Mouse (Mus musculus) forebrain, embryonic 12.5 days (tissue): ENCODE data around the gene Emb. TPM values are rescaled to one million over a fixed set of nuclear protein-coding genes. Genes with fewer than 3 reads are reported as not detected.
A peak's percentile ranks its signal among the peaks of the same experiment; 100 is the strongest.
"Not testable (repeated sequence)": the region's sequence is repeated elsewhere in the genome, so short reads cannot be mapped to it uniquely, and the experiment has no call there.

Source experiments
- ATAC-seq: fragments of 200-750 bp; cut with Nextera tagmentation; 2 replicates; pipeline ENCODE4 v1.8.0; 2017; ENCODE audit warnings: moderate TSS enrichment; ENCODE audit not compliant: low FRiP score
- H3K27ac ChIP-seq: fragments of 300-500 bp; sonication (generic); 2 replicates; pipeline ENCODE4 v1.5.1; 2016; ENCODE audit warnings: mild to moderate bottlenecking
- H3K27me3 ChIP-seq: fragments of 300-500 bp; sonication (generic); 2 replicates; pipeline ENCODE4 v1.6.1; 2016; ENCODE audit warnings: mild to moderate bottlenecking
- H3K36me3 ChIP-seq: fragments of 300-500 bp; sonication (generic); replicated peaks from 2 replicates; pipeline ENCODE4 v1.6.1; 2016; ENCODE audit warnings: mild to moderate bottlenecking
- H3K4me1 ChIP-seq: fragments of 300-500 bp; sonication (generic); 2 replicates; pipeline ENCODE4 v1.6.1; 2016
- H3K4me2 ChIP-seq: fragments of 300-500 bp; sonication (generic); 2 replicates; pipeline ENCODE4 v1.6.1; 2016; ENCODE audit warnings: mild to moderate bottlenecking, moderate library complexity
- H3K4me3 ChIP-seq: fragments of 300-500 bp; sonication (generic); replicated peaks from 2 replicates; pipeline ENCODE4 v1.5.1; 2016; ENCODE audit warnings: mild to moderate bottlenecking
- H3K9ac ChIP-seq: fragments of 300-500 bp; sonication (generic); 2 replicates; pipeline ENCODE4 v1.6.1; 2016; ENCODE audit warnings: mild to moderate bottlenecking
- H3K9me3 ChIP-seq: fragments of 300-500 bp; sonication (generic); 2 replicates; pipeline ENCODE4 v1.6.1; 2016
- WGBS: fragments of 180-500 bp; shearing (Covaris S2); methylation state at CpG from one replicate; pipeline ENCODE4 v1.1.7; 2016; 5-methylcytosine and 5-hydroxymethylcytosine counted together
- polyA plus RNA-seq: library from polyadenylated mRNA; unstranded; fragments of >200 nt; fragmentation: Nextera tagmentation; extraction: Ambion mirVana; gene quantifications from 2 replicates; pipeline ENCODE4 v1.2.1, GENCODE M21; 2016

Gene Emb
- polyA plus RNA-seq = 20.5 and 22.5 TPM in 2 replicates

DNA sequence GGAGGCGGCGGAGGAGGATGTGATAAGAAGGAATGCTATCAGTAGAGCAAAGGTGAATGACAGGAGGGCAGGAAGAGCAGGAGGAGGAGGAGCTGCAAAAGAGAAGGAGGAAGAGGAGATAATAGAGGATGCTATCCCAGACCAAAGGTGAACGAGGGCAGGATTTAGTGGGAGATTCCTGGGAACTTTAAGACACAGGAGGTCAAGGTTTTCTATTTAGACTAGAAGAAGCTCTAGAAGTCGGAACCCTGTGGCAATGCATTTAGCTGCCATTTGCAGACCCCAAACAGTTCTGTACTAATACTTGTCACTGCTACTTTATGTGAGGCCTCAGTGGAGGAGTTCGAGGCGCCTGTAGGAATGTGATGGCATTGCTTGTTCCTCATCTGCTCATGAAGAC is at the start of gene Emb:
TSS of gene Emb (plus strand) at position 301 of the 400 bp plus-strand sequence.
- 87% methylated on average over 6 of the region's 6 CpGs for WGBS
- no peak within 1 kb of the TSS for H3K27ac ChIP-seq
- no peak within 1 kb of the TSS for H3K4me3 ChIP-seq
- no peaks in the 10 kb centered on the region for H3K4me1 ChIP-seq
- no peak within 1 kb of the TSS for H3K9ac ChIP-seq
- H3K27me3 ChIP-seq = no peaks in the 10 kb centered on the region
- H3K4me2 ChIP-seq = no peak within 1 kb of the TSS
- H3K36me3 ChIP-seq = no peaks in the 10 kb centered on the region
- H3K9me3 ChIP-seq = no peaks in the 10 kb centered on the region
- no peak for ATAC-seq

DNA sequence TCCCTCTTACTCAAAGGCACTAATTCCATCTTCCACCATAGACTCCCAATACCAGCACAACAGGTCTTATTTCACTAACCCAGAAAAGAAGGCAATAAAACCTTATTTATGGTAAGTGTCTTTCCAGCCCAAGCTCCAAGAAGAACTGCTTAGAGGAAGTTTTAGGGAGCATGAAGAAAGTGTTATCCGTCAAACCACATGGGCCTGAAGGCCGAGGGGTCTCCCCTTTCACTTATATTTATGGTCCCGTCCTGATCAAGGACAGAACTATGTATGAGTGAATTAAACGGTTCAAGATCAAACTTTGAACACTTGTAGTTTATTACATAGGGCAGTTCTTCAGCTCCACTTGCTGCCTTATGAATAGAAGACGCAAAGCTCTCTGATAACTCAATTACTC is 44.4 kb upstream of the Emb start:
- no peaks in the 10 kb centered on the region for H3K4me1 ChIP-seq
- H3K27me3 ChIP-seq = no peaks in the 10 kb centered on the region
- H3K27ac ChIP-seq = no peak overlapping the region
- no peak overlapping the region for H3K4me2 ChIP-seq
- H3K36me3 ChIP-seq = no peaks in the 10 kb centered on the region
- ATAC-seq = no peak
- no peak overlapping the region for H3K4me3 ChIP-seq
- no peak overlapping the region for H3K9ac ChIP-seq
- no peaks in the 10 kb centered on the region for H3K9me3 ChIP-seq
- 91% methylated on average over 5 of the region's 5 CpGs for WGBS

DNA sequence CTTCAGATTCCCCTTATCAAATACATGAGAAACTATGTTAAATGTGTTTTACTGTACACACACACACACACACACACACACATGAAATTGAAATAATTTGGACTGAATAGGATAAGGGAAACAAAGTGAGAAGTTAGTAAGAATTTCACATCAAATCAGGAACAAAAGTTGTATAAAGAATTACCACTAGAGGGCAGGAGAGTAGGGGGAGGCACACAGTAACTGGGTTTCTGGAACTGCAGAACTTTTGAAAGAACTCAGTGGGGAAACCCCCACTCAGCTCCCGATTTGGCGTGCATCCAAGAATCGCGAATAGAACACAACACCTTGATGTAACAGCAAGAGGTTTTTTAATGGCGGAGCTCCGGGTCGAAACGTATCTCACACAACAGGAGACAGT is 43.3 kb upstream of the Emb start:
- no peak overlapping the region for H3K4me2 ChIP-seq
- H3K27me3 ChIP-seq = no peaks in the 10 kb centered on the region
- ATAC-seq = no peak
- no peaks in the 10 kb centered on the region for H3K9me3 ChIP-seq
- no peak overlapping the region for H3K4me3 ChIP-seq
- H3K36me3 ChIP-seq = no peaks in the 10 kb centered on the region
- H3K27ac ChIP-seq = no peak overlapping the region
- H3K4me1 ChIP-seq = no peaks in the 10 kb centered on the region
- H3K9ac ChIP-seq = no peak overlapping the region
- WGBS = 93% methylated on average over 8 of the region's 8 CpGs

DNA sequence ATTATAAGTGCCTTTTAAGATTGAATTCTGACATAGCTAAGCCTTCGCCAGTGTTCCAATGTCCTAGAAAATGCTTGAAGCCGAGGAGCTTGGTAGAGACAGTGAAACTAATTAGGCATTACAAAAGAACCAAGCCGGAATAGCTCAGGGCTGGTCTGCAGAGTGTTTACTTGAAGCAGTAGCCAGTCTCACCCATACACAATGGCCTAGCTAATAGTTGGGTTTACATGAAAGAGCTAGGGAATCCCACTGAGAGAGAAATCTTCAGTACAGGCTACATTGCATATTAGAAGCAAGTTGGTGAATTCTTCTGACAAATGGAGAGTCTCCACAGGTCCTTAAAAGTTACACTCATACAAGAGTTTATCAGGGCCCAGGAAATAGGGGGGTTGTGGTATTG is 27.4 kb upstream of the Emb start:
- not testable (repeated sequence) for H3K36me3 ChIP-seq, H3K4me2 ChIP-seq, H3K9ac ChIP-seq, H3K4me1 ChIP-seq, H3K27ac ChIP-seq, H3K9me3 ChIP-seq, ATAC-seq, H3K4me3 ChIP-seq, H3K27me3 ChIP-seq
- WGBS = 27% methylated on average over 3 of the region's 3 CpGs

DNA sequence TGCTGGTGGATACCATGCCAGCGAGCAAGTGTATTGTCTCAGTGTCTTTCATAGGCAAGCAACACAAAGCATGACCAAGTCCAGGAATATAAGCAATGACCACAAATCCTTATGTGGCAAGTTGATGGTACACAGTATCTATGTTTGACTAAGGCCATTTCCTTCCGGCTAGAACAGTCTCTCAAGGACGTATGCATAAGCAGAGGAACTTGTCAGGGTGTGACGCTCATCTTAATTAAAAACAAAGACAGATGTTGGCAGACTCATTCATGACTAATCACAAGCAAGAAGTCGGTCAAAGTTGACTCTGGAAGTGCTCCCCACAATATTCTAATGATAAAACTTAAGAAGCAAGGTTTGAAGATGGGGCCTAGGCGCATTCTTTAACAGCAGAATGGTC is 25.0 kb upstream of the Emb start:
- Histone ChIP-seq H3K4me1 (no peaks in the 10 kb centered on the region), H3K9me3 (no peaks in the 10 kb centered on the region), H3K4me3 (no peak overlapping the region), H3K27me3 (no peaks in the 10 kb centered on the region), H3K36me3 (no peaks in the 10 kb centered on the region), H3K4me2 (no peak overlapping the region), H3K9ac (no peak overlapping the region), H3K27ac (no peak overlapping the region)
- no peak for ATAC-seq
- 88% methylated on average over 6 of the region's 6 CpGs for WGBS

DNA sequence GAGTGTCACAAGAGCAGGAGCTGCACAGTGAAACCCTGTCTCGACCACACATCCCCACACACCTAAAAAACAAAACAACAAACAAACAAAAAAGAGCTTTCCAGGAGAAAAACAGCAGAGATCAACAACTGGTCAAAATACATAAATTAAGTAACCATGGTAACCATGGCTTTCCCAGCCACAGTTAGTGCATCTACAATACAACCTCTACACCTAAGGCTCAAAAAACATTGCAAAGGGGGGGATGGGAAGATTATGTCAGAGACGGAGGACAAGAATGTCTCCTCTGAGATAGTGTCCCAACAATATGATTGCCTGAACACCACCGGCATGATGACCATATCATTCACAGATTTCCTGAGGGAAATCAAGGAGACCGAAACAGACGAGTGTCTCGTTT is 23.0 kb upstream of the Emb start:
- Histone ChIP-seq H3K4me3 (no peak overlapping the region), H3K27me3 (no peaks in the 10 kb centered on the region), H3K4me1 (no peaks in the 10 kb centered on the region), H3K27ac (no peak overlapping the region), H3K9ac (no peak overlapping the region), H3K9me3 (no peaks in the 10 kb centered on the region), H3K36me3 (no peaks in the 10 kb centered on the region), H3K4me2 (no peak overlapping the region)
- no peak for ATAC-seq
- WGBS = 79% methylated on average over 6 of the region's 6 CpGs

DNA sequence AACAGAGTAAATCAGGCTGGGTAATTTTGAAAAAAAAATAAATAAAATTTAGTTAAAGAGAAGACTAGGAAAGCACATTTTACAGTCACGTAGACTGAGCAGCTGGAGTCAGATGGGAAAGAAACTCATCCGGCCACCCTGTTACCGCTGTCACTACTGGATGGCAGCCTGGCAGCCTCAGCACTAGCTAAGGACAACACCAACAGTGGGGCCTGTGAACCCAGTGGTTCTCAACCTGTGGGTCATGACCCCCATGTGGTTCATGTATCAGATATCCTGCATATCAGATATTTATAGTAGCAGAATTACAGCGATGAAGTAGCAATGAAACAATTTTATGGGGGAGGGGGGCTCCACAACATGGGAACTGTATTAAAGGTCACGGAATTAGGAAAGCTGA is 16.2 kb upstream of the Emb start:
- no peak for ATAC-seq
- H3K4me3 ChIP-seq = no peak overlapping the region

DNA sequence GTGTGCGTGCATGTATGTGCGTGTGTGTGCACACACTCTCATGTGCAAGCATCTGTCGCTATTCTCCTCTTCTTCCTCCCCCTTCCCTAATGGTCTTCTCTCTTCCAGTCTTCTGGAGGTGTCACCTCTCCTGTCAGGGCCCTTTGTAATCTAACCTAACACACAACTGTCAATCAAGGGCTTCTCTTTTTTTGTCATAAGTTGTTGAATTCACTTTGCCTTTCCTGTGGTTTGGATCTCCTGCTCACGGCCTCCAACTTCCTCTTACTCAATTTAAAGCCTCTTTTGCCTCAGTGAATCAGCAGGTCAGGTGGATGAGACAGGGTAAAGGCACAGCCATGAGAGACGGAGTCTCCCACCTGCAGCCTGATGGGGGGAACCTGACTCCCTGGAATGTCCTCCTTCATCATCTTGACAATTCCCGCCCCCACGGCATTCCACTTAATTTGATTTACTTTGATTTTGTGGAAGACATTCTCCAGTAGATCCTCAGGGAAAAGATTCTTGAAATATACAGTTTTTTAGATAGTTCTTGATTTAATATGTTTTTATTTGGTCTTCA is 14.8 kb upstream of the Emb start:
- Histone ChIP-seq H3K4me3 (no peak overlapping the region), H3K36me3 (no peaks in the 10 kb centered on the region), H3K4me1 (no peaks in the 10 kb centered on the region), H3K9me3 (no peaks in the 10 kb centered on the region), H3K27ac (no peak overlapping the region), H3K27me3 (no peaks in the 10 kb centered on the region), H3K9ac (no peak overlapping the region), H3K4me2 (no peak overlapping the region)
- no peak for ATAC-seq
- 82% methylated on average over 7 of the region's 7 CpGs for WGBS

More for the DNA sequence above, 16.2 kb upstream of the Emb start:
- Histone ChIP-seq H3K27me3 (no peaks in the 10 kb centered on the region), H3K36me3 (no peaks in the 10 kb centered on the region), H3K9ac (no peak overlapping the region), H3K4me2 (no peak overlapping the region), H3K27ac (no peak overlapping the region), H3K9me3 (no peaks in the 10 kb centered on the region), H3K4me1 (no peaks in the 10 kb centered on the region)
- WGBS = 91% methylated on average over 5 of the region's 5 CpGs

DNA sequence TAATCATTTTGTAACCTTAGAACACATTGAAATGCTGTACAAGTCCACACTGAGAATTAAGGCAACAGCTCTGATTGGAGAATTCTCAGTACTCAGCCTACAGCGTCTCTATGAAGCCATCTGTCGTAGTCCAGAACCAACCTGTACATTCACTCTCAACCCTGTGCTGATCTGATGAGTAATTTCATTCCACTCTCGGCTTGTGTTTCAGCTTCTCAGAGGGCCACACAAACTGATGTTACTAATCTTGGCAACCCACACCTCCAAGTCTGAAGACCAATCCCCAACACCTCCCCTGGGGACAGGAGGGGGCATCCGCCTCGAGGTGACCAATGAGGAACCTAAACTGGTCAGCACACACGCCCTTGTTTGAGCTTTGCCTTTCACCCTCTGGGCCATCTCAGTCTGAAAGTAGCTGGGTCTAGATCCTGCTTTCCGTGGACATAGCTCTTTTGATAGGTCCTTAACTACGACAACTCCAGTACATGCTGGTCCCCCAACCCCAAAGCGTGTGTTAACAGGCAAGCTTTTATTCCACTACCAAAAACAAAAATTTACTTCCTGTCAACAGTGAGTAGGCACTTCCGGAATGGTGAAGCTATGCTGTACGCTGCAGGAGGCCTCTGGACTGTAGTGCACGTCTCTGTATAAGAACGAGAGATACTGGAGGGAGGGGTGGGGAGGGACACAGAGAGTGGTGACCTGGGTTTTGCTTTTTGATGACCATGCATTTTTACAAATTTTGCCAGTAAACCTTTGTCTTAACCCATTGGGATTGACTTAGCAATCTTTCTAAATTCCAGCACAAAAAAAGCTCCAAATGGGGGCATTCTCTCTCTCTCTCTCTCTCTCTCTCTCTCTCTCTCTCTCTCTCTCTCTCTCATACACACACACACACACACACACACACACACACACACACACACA is 12.5 kb upstream of the Emb start:
- Histone ChIP-seq H3K4me2 (no peak overlapping the region), H3K36me3 (no peaks in the 10 kb centered on the region), H3K9ac (no peak overlapping the region), H3K27me3 (no peaks in the 10 kb centered on the region), H3K27ac (no peak overlapping the region), H3K4me3 (no peak overlapping the region), H3K4me1 (no peaks in the 10 kb centered on the region), H3K9me3 (no peaks in the 10 kb centered on the region)
- WGBS = 90% methylated on average over 13 of the region's 13 CpGs
- ATAC-seq = no peak

DNA sequence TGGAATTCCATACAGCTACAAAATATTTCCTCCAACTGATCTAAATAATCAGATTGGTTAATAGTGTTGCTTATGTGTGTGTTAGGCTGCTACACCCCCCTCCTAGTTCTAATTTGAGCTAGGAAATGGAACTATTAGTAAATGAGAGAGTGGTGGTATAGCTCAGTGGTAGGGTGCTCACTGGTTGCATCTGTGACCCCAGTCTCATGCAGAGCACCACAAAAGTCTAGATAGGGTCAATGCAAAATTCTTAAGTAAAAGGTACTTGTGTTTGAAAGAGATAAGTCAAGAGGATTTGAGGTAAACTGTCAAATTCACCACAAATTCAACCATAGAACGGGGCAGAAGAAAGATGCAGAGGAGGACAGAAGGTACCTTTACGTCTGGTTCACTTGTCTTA is 10.7 kb upstream of the Emb start:
- WGBS = 88% methylated on average over 2 of the region's 2 CpGs
- Histone ChIP-seq H3K9me3 (no peaks in the 10 kb centered on the region), H3K4me3 (no peak overlapping the region), H3K36me3 (no peaks in the 10 kb centered on the region), H3K4me1 (no peaks in the 10 kb centered on the region), H3K9ac (no peak overlapping the region), H3K27ac (no peak overlapping the region), H3K4me2 (no peak overlapping the region), H3K27me3 (no peaks in the 10 kb centered on the region)
- no peak for ATAC-seq

DNA sequence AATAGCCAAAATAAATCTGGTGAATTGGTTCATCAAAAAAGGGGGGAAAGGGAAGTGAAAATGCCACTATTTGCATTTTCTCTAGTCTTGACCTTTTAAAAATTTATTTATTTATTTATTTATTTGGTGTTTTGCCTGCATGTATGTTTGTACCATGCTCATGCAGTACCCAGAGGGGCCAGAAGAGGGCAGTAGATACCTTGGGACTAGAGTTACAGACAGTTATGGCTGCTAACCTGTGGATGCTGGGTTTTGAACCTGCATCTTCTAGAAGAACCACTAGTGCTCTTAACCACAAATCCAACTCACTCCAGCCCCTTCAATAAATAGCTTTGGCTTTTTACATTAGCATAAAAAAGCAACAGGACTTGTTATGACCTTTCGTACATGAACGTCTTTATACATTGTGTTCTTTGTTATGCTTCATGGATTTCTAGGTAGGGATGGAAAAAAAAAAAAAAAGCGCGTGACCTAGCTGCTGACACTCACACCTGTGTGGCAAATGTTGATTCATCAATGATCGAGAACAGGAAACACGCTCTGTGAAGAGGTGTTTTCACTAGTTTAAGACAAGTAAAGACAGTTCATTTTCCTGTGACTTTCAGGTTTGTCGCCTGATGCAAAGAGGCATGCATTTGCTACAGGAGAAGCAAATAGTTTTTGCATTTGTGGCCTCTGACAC is 9.8 kb upstream of the Emb start:
- H3K36me3 ChIP-seq = no peaks in the 10 kb centered on the region
- WGBS = 93% methylated on average over 7 of the region's 7 CpGs
- no peak overlapping the region for H3K27ac ChIP-seq
- no peaks in the 10 kb centered on the region for H3K9me3 ChIP-seq
- no peak for ATAC-seq
- H3K27me3 ChIP-seq = no peaks in the 10 kb centered on the region
- no peaks in the 10 kb centered on the region for H3K4me1 ChIP-seq
- H3K4me2 ChIP-seq = no peak overlapping the region
- no peak overlapping the region for H3K4me3 ChIP-seq
- no peak overlapping the region for H3K9ac ChIP-seq

DNA sequence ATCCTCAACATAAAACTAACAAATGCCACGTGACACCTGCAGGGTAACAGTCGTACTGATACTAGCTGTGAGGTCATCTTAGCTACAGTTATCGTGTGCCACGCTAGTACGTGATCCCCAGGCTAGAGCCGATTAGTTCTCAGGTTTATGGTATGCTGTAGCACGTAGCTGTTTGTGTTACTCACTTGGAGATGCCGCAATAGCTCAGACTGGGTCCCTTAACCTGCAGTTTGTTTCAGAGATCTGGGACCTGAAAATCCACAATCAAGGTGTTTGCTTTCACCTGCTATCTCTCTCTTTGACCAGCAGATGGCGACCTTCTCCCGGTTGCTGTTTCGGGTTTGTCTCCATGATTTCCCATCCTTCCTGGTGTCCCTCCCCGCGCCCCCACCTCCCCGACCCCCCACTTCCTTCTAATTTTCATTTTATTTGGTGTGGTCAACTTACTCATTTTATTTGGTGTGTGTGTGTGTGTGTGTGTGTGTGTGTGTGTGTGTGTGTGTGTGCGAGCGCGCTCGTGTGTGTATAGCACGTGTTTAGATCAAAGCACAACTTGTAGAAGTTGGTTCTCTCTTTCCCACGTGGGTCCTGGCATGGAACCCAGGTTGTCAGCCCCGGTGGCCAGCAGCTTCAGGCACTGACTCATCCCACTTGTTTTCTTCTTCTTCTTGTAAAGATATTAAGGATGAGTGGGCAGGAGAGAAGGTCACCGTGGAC is 5.4 kb upstream of the Emb start:
- Histone ChIP-seq H3K27ac (no peak overlapping the region), H3K36me3 (no peaks in the 10 kb centered on the region), H3K4me3 (no peak overlapping the region), H3K9me3 (no peaks in the 10 kb centered on the region), H3K4me2 (no peak overlapping the region), H3K9ac (no peak overlapping the region), H3K4me1 (no peaks in the 10 kb centered on the region), H3K27me3 (no peaks in the 10 kb centered on the region)
- ATAC-seq = peak; percentile 61
- 49% methylated on average over 22 of the region's 22 CpGs for WGBS
